Mouse (Mus musculus): ENCODE measurements at regions not wholly inside any gene's neighbourhood (a gene's known extent, or its start where the extent isn't known, plus 50 kb on each side); places are given as distances from the start of the nearest gene placed in this dataset.

GRCm38 (mm10) chr1:75834361-75834760, 288.3 kb downstream of the Slc4a3 start:
- DNase-seq, result no peak

- no peak for DNase-seq
Observed at GRCm38 (mm10) chr1:75839551-75840223, 293.6 kb downstream of the Slc4a3 start.

- DNase-seq, result no peak
Observed at GRCm38 (mm10) chr1:75842396-75842795, 296.3 kb downstream of the Slc4a3 start.

GRCm38 (mm10) chr1:75843326-75843725, 297.3 kb downstream of the Slc4a3 start:
- DNase-seq, result peak; percentile 21

- DNase-seq, result no peak
Observed at GRCm38 (mm10) chr1:75844123-75844522, 298.1 kb downstream of the Slc4a3 start.

- no peak for DNase-seq
Observed at GRCm38 (mm10) chr1:75844529-75844928, 298.5 kb downstream of the Slc4a3 start.

GRCm38 (mm10) chr1:75844981-75845380, 298.9 kb downstream of the Slc4a3 start:
- DNase-seq, result no peak

GRCm38 (mm10) chr1:75845771-75846535, 299.9 kb downstream of the Slc4a3 start:
- no peak for DNase-seq

- peak; percentile 21 for DNase-seq
Observed at GRCm38 (mm10) chr1:75847681-75848080, 301.6 kb downstream of the Slc4a3 start.

- no peak for DNase-seq
Observed at GRCm38 (mm10) chr1:75848436-75848835, 302.4 kb downstream of the Slc4a3 start.

GRCm38 (mm10) chr1:75850131-75850530, 304.1 kb downstream of the Slc4a3 start:
- DNase-seq, result no peak

- no peak for DNase-seq
Observed at GRCm38 (mm10) chr1:75858551-75859255, 312.6 kb downstream of the Slc4a3 start.

GRCm38 (mm10) chr1:75862757-75863156, 316.7 kb downstream of the Slc4a3 start:
- DNase-seq, result no peak

- DNase-seq, result no peak
Observed at GRCm38 (mm10) chr1:75866556-75866955, 320.5 kb downstream of the Slc4a3 start.

- DNase-seq, result no peak
Observed at GRCm38 (mm10) chr1:75869414-75869813, 323.3 kb downstream of the Slc4a3 start.

GRCm38 (mm10) chr1:75869846-75870245, 323.8 kb downstream of the Slc4a3 start:
- DNase-seq, result no peak

GRCm38 (mm10) chr1:75873911-75874310, 327.8 kb downstream of the Slc4a3 start:
- DNase-seq, result no peak

GRCm38 (mm10) chr1:75877209-75877608, 331.1 kb downstream of the Slc4a3 start:
- DNase-seq, result peak; percentile 16

GRCm38 (mm10) chr1:75885632-75886031, 339.6 kb downstream of the Slc4a3 start:
- DNase-seq, result no peak

GRCm38 (mm10) chr1:75888499-75889208, 342.6 kb downstream of the Slc4a3 start:
- DNase-seq, result no peak

- DNase-seq, result no peak
Observed at GRCm38 (mm10) chr1:75889847-75890591, 344.0 kb downstream of the Slc4a3 start.

- no peak for DNase-seq
Observed at GRCm38 (mm10) chr1:75890636-75891276, 344.7 kb downstream of the Slc4a3 start.

Data from cerebellum, adult 11 months (tissue).